Mouse (Mus musculus) ES-Bruce4 (cell line): Measurements from ENCODE around the gene Dpy19l3.

ENCODE experiments used
- CTCF ChIP-seq: IDR thresholded peaks from one replicate; pipeline ENCODE4 v1.8.1; 2011; ENCODE audit warnings: low read depth, low read length
- EP300 ChIP-seq: IDR thresholded peaks from 2 replicates; pipeline ENCODE4 v1.6.1; 2011; ENCODE audit warnings: low read depth, low read length; ENCODE audit not compliant: insufficient read depth

DNA sequence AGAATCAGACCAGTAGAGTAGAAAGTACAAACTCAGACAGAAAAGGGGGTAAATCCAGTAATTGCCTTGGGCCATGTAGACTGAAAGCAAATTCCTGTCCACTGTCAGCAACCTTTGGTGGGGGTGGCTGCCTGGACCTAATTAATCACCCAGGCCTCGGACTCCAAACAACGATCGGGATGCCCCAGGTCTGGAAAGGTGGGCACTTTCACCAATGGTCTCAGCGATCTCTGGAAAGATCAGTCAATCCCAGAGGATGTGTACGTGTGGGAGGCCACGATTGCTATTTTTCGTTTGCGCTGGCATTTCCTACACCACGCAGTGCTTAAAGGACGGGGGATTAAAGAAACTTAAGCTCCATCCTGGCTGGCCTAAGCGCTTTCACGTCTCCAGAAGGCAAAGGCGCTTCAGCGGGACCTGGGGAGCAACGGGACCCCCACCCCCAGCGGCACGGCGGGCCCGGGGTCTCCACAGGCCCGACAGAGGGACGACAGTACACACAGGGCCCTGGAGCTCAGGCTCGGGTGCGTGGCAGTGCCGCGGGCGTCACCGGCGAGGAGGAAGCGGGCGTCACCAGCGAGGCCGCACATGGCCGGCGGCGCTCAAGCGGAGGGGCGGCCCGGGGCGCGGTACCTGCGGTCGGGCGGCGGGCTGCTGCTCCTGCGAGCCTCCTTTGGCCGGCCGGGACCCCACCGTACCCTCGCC is 48.1 kb upstream of the Dpy19l3 start:
- no peak for TF ChIP-seq EP300
- TF ChIP-seq CTCF: no peak
